Mouse (Mus musculus) intestine, embryonic 14.5 days (tissue): ENCODE data around the gene Maco1. TPM values are rescaled to one million over a fixed set of nuclear protein-coding genes. Genes with fewer than 3 reads are reported as not detected.

Experiments used
- ATAC-seq: fragments of 200-750 bp; cut with Nextera tagmentation; replicated peaks from 2 replicates; pipeline ENCODE4 v1.8.0; 2017; ENCODE audit warnings: low read depth, moderate number of reproducible peaks, moderate TSS enrichment, moderate library complexity; ENCODE audit not compliant: low FRiP score, low TSS enrichment
- DNase-seq: peaks from one replicate; pipeline ENCODE4 v3.0.0-alpha.2; 2018; ENCODE audit warnings: low spot score
- H3K27ac ChIP-seq: fragments of 300-500 bp; sonication (generic); 2 replicates; pipeline ENCODE4 v1.5.1; 2014; ENCODE audit warnings: low read depth, mild to moderate bottlenecking, control low read depth
- H3K27me3 ChIP-seq: fragments of 300-500 bp; sonication (generic); replicated peaks from 2 replicates; pipeline ENCODE4 v1.6.1; 2014; ENCODE audit warnings: low read length, control low read depth; ENCODE audit not compliant: control insufficient read depth, insufficient read depth
- H3K36me3 ChIP-seq: fragments of 300-500 bp; sonication (generic); 2 replicates; pipeline ENCODE4 v1.6.1; 2014; ENCODE audit warnings: low read length, control low read depth; ENCODE audit not compliant: control insufficient read depth, insufficient read depth
- H3K4me1 ChIP-seq: fragments of 300-500 bp; sonication (generic); replicated peaks from 2 replicates; pipeline ENCODE4 v1.6.1; 2014; ENCODE audit warnings: low read length, control low read depth, mixed read lengths; ENCODE audit not compliant: control insufficient read depth, insufficient read depth
- H3K4me2 ChIP-seq: fragments of 300-500 bp; sonication (generic); 2 replicates; pipeline ENCODE4 v1.6.1; 2014; ENCODE audit warnings: low read length
- H3K4me3 ChIP-seq: fragments of 300-500 bp; sonication (generic); 2 replicates; pipeline ENCODE4 v1.5.1; 2014; ENCODE audit warnings: low read depth, low read length, control low read depth, mixed read lengths
- H3K9ac ChIP-seq: fragments of 300-500 bp; sonication (generic); 2 replicates; pipeline ENCODE4 v1.6.1; 2014; ENCODE audit warnings: mild to moderate bottlenecking, low read length
- H3K9me3 ChIP-seq: fragments of 300-500 bp; sonication (generic); 2 replicates; pipeline ENCODE4 v1.6.1; 2016; ENCODE audit warnings: low read length, control low read depth; ENCODE audit not compliant: control insufficient read depth
- WGBS: fragments of 180-500 bp; shearing (Covaris S2); extraction: QIAGEN DNeasy Blood & Tissue Kit; methylation state at CpG from one replicate; pipeline ENCODE4 v1.1.7; 2014; 5-methylcytosine and 5-hydroxymethylcytosine counted together
- polyA plus RNA-seq: library from polyadenylated mRNA; unstranded; fragments of >200 nt; fragmentation: Nextera tagmentation; extraction: Ambion mirVana; gene quantifications from 2 replicates; pipeline ENCODE4 v1.2.1, GENCODE M21; 2014

Gene Maco1
- polyA plus RNA-seq, 1 experiment from 2014 or later, result 34.2 TPM

GRCm38 (mm10) chr4:134759564-134759963, 93.6 kb downstream of the Maco1 start:
- peaks cover 25% of the 10 kb centered on the region for H3K4me1 ChIP-seq
- no peak overlapping the region for H3K9ac ChIP-seq
- DNase-seq (no peak), ATAC-seq (no peak)
- no peaks in the 10 kb centered on the region for H3K9me3 ChIP-seq
- 0 out of 2 replicates have a peak, but pooled peaks cover 3% of the 10 kb centered on the region for H3K36me3 ChIP-seq
- H3K4me3 ChIP-seq, result no peak overlapping the region
- WGBS, result 92% methylated on average over 7 of the region's 7 CpGs
- H3K27me3 ChIP-seq, result no peaks in the 10 kb centered on the region
- H3K4me2 ChIP-seq, result no peak overlapping the region
- no peak overlapping the region for H3K27ac ChIP-seq

- H3K4me2 ChIP-seq, result no peak overlapping the region
- WGBS, result 93% methylated on average over 14 of the region's 14 CpGs
- DNase-seq, result no peak
- no peak overlapping the region for H3K4me3 ChIP-seq
- H3K27me3 ChIP-seq, result no peaks in the 10 kb centered on the region
- no peak overlapping the region for H3K27ac ChIP-seq
- H3K4me1 ChIP-seq, result peaks cover 31% of the 10 kb centered on the region
- 0 out of 2 replicates have a peak, but pooled peaks cover 3% of the 10 kb centered on the region for H3K36me3 ChIP-seq
- H3K9ac ChIP-seq, result no peak overlapping the region
- no peaks in the 10 kb centered on the region for H3K9me3 ChIP-seq
- no peak for ATAC-seq
These were observed 94.2 kb downstream of the Maco1 start for GRCm38 (mm10) chr4:134758922-134759321.

GRCm38 (mm10) chr4:134758367-134758766, 94.8 kb downstream of the Maco1 start:
- H3K27ac ChIP-seq, result no peak overlapping the region

GRCm38 (mm10) chr4:134756953-134757352, 96.2 kb downstream of the Maco1 start:
- Histone ChIP-seq H3K9me3 (no peaks in the 10 kb centered on the region), H3K27ac (no peak overlapping the region), H3K9ac (no peak overlapping the region), H3K4me3 (no peak overlapping the region), H3K4me2 (no peak overlapping the region), H3K27me3 (no peaks in the 10 kb centered on the region), H3K36me3 (0 out of 2 replicates have a peak, but pooled peaks cover 3% of the 10 kb centered on the region), H3K4me1 (peaks cover 28% of the 10 kb centered on the region)
- 80% methylated on average over 7 of the region's 7 CpGs for WGBS
- DNase-seq (no peak), ATAC-seq (no peak)

More at GRCm38 (mm10) chr4:134758367-134758766, 94.8 kb downstream of the Maco1 start:
- H3K27me3 ChIP-seq, result no peaks in the 10 kb centered on the region
- WGBS, result 77% methylated on average over 4 of the region's 4 CpGs
- no peak for ATAC-seq
- H3K4me3 ChIP-seq, result no peak overlapping the region
- H3K4me1 ChIP-seq, result peaks cover 32% of the 10 kb centered on the region
- no peak overlapping the region for H3K9ac ChIP-seq
- 0 out of 2 replicates have a peak, but pooled peaks cover 3% of the 10 kb centered on the region for H3K36me3 ChIP-seq
- no peak for DNase-seq
- H3K9me3 ChIP-seq, result no peaks in the 10 kb centered on the region
- no peak overlapping the region for H3K4me2 ChIP-seq

GRCm38 (mm10) chr4:134754941-134755340, 98.2 kb downstream of the Maco1 start:
- H3K27ac ChIP-seq, result no peak overlapping the region
- ATAC-seq, result no peak
- no peaks in the 10 kb centered on the region for H3K9me3 ChIP-seq
- 84% methylated on average over 13 of the region's 13 CpGs for WGBS
- peaks cover 19% of the 10 kb centered on the region for H3K4me1 ChIP-seq
- H3K4me2 ChIP-seq, result no peak overlapping the region
- no peak overlapping the region for H3K4me3 ChIP-seq
- H3K9ac ChIP-seq, result no peak overlapping the region
- no peak for DNase-seq
- H3K27me3 ChIP-seq, result no peaks in the 10 kb centered on the region
- 0 out of 2 replicates have a peak, but pooled peaks cover 3% of the 10 kb centered on the region for H3K36me3 ChIP-seq

GRCm38 (mm10) chr4:134754371-134754770, 98.8 kb downstream of the Maco1 start:
- H3K9me3 ChIP-seq, result no peaks in the 10 kb centered on the region
- no peak for ATAC-seq
- H3K4me1 ChIP-seq, result peaks cover 19% of the 10 kb centered on the region
- no peak overlapping the region for H3K4me3 ChIP-seq
- H3K27ac ChIP-seq, result peak overlapping the region; percentile 25; the same call in 1 of the 2 replicates
- WGBS, result 42% methylated on average over 10 of the region's 10 CpGs
- H3K9ac ChIP-seq, result no peak overlapping the region
- no peak for DNase-seq
- H3K4me2 ChIP-seq, result no peak overlapping the region
- H3K36me3 ChIP-seq, result 0 out of 2 replicates have a peak, but pooled peaks cover 3% of the 10 kb centered on the region
- H3K27me3 ChIP-seq, result no peaks in the 10 kb centered on the region

GRCm38 (mm10) chr4:134753516-134754261, 99.5 kb downstream of the Maco1 start:
- DNase-seq (no peak), ATAC-seq (no peak)
- Histone ChIP-seq H3K27ac (peak overlapping the region; percentile 25; the same call in 1 of the 2 replicates), H3K36me3 (peaks cover 6% of the 10 kb centered on the region; the same call in 1 of the 2 replicates), H3K4me3 (no peak overlapping the region), H3K27me3 (no peaks in the 10 kb centered on the region), H3K4me2 (no peak overlapping the region), H3K9ac (no peak overlapping the region), H3K4me1 (peaks cover 19% of the 10 kb centered on the region), H3K9me3 (no peaks in the 10 kb centered on the region)
- WGBS, result 48% methylated on average over 17 of the region's 17 CpGs

GRCm38 (mm10) chr4:134752911-134753426, 100.2 kb downstream of the Maco1 start:
- H3K9ac ChIP-seq, result no peak overlapping the region
- no peak for DNase-seq
- H3K4me2 ChIP-seq, result no peak overlapping the region
- H3K4me3 ChIP-seq, result no peak overlapping the region
- no peak for ATAC-seq
- peaks cover 13% of the 10 kb centered on the region for H3K36me3 ChIP-seq
- WGBS, result 64% methylated on average over 11 of the region's 11 CpGs
- peaks cover 19% of the 10 kb centered on the region for H3K4me1 ChIP-seq
- H3K9me3 ChIP-seq, result no peaks in the 10 kb centered on the region
- H3K27ac ChIP-seq, result no peak overlapping the region
- H3K27me3 ChIP-seq, result no peaks in the 10 kb centered on the region
